Mouse (Mus musculus) frontal cortex, adult 2 months (tissue): ENCODE data around the gene Mief2. TPM values are rescaled to one million over a fixed set of nuclear protein-coding genes. Genes with fewer than 3 reads are reported as not detected.

Experiments
- DNase-seq, 2 experiments: peaks; one replicate each; pipeline ENCODE4 v3.0.0; 2022; ENCODE audit warnings: low spot score in 1 of 2; ENCODE audit errors: extremely low spot score in 1 of 2
- polyA plus RNA-seq: library from polyadenylated mRNA; depleted of rRNA; stranded (reverse); fragments of >200 nt; gene quantifications from 2 replicates; pipeline ENCODE4 v1.2.3, GENCODE M21; 2012; rRNA removed

Gene Mief2
- 20.1 and 24.1 TPM in 2 replicates for polyA plus RNA-seq

GRCm38 (mm10) chr11:60728260-60728761 is at the start of gene Mief2:
Gene Mief2 (plus strand): TSS chr11:60728398.
- peak; percentile 90 to 96 for DNase-seq

- no peak for DNase-seq
These were observed 32.0 kb upstream of the Mief2 start for GRCm38 (mm10) chr11:60696165-60696564.

GRCm38 (mm10) chr11:60697561-60697960 is 30.6 kb upstream of the Mief2 start:
- peak in 1 of 2 experiments; percentile 27 for DNase-seq

GRCm38 (mm10) chr11:60698806-60699523 is 29.2 kb upstream of the Mief2 start:
- DNase-seq, result peak in 1 of 2 experiments; percentile 18

GRCm38 (mm10) chr11:60699524-60700075 is 28.6 kb upstream of the Mief2 start, which contains the start of gene Llgl1:
Gene Llgl1 (plus strand): TSS chr11:60699723.
- DNase-seq, result peak in 1 of 2 experiments; percentile 78

GRCm38 (mm10) chr11:60700320-60701185 is 27.6 kb upstream of the Mief2 start:
- peak; percentile 2 to 4 for DNase-seq

GRCm38 (mm10) chr11:60701611-60702010 is 26.6 kb upstream of the Mief2 start:
- peak; percentile 0 for DNase-seq

GRCm38 (mm10) chr11:60703131-60703530 is 25.1 kb upstream of the Mief2 start:
- peak; percentile 44 to 83 for DNase-seq

GRCm38 (mm10) chr11:60704023-60704880 is 23.9 kb upstream of the Mief2 start:
- peak; percentile 1 for DNase-seq

- DNase-seq, result peak in 1 of 2 experiments; percentile 1
These were observed 22.9 kb upstream of the Mief2 start for GRCm38 (mm10) chr11:60705255-60705654.

- DNase-seq, result peak in 1 of 2 experiments; percentile 0
These were observed 22.1 kb upstream of the Mief2 start for GRCm38 (mm10) chr11:60706076-60706475.

- DNase-seq, result no peak
These were observed 21.3 kb upstream of the Mief2 start for GRCm38 (mm10) chr11:60706696-60707480.

GRCm38 (mm10) chr11:60707672-60708071 is 20.5 kb upstream of the Mief2 start:
- peak in 1 of 2 experiments; percentile 59 for DNase-seq

- DNase-seq, result no peak
These were observed 19.6 kb upstream of the Mief2 start for GRCm38 (mm10) chr11:60708631-60709030.

GRCm38 (mm10) chr11:60709481-60710465 is 18.4 kb upstream of the Mief2 start:
- DNase-seq, result no peak

GRCm38 (mm10) chr11:60711218-60711617 is 17.0 kb upstream of the Mief2 start:
- DNase-seq, result no peak

GRCm38 (mm10) chr11:60712040-60712439 is 16.2 kb upstream of the Mief2 start:
- no peak for DNase-seq
